Mouse (Mus musculus): ENCODE data around the gene Gm4756. TPM values are rescaled to one million over a fixed set of nuclear protein-coding genes. Genes with fewer than 3 reads are reported as not detected.

The Gm4756 gene
- polyA plus RNA-seq, 1 experiment from 2014 or later: not detected

GRCm38 (mm10) chr12:72681919-72682318, 32.5 kb upstream of the Gm4756 start:
- Histone ChIP-seq H3K4me2 (ENCODE audit: low read depth, low read length) (no peak overlapping the region), H3K36me3 (ENCODE audit: control insufficient read depth, insufficient read depth) (no peaks in the 10 kb centered on the region), H3K27ac (ENCODE audit: low read length) (no peak overlapping the region), H3K27me3 (ENCODE audit: control insufficient read depth, insufficient read depth, low read length) (no peaks in the 10 kb centered on the region), H3K4me3 (ENCODE audit: low read length) (no peak overlapping the region), H3K4me1 (ENCODE audit: control insufficient read depth, insufficient read depth, low read length) (peaks cover 11% of the 10 kb centered on the region), H3K9me3 (replicated peaks; ENCODE audit: control insufficient read depth, low read length) (no peaks in the 10 kb centered on the region), H3K9ac (ENCODE audit: low read length) (no peak overlapping the region)
- 97% methylated on average over 1 of the region's 1 CpGs for WGBS
- ATAC-seq (replicated peaks; ENCODE audit: extremely low read depth, insufficient read depth, low FRiP score): no peak

GRCm38 (mm10) chr12:72679635-72680034, 30.2 kb upstream of the Gm4756 start:
- H3K9ac ChIP-seq (ENCODE audit: low read length): no peak overlapping the region
- WGBS: 71% methylated on average over 3 of the region's 3 CpGs
- no peaks in the 10 kb centered on the region for H3K9me3 ChIP-seq (replicated peaks; ENCODE audit: control insufficient read depth, low read length)

GRCm38 (mm10) chr12:72674820-72675219, 25.4 kb upstream of the Gm4756 start:
- Histone ChIP-seq H3K9ac (ENCODE audit: low read length) (no peak overlapping the region), H3K4me2 (ENCODE audit: low read depth, low read length) (no peak overlapping the region), H3K36me3 (ENCODE audit: control insufficient read depth, insufficient read depth) (no peaks in the 10 kb centered on the region), H3K4me3 (ENCODE audit: low read length) (no peak overlapping the region), H3K27me3 (ENCODE audit: control insufficient read depth, insufficient read depth, low read length) (no peaks in the 10 kb centered on the region), H3K4me1 (ENCODE audit: control insufficient read depth, insufficient read depth, low read length) (peaks cover 10% of the 10 kb centered on the region), H3K27ac (ENCODE audit: low read length) (peak overlapping the region; percentile 68), H3K9me3 (replicated peaks; ENCODE audit: control insufficient read depth, low read length) (no peaks in the 10 kb centered on the region)
- WGBS: 56% methylated on average over 2 of the region's 2 CpGs
- peak; percentile 28; the same call in 1 of the 2 replicates for ATAC-seq (replicated peaks; ENCODE audit: extremely low read depth, insufficient read depth, low FRiP score)

More at GRCm38 (mm10) chr12:72679635-72680034, 30.2 kb upstream of the Gm4756 start:
- H3K4me2 ChIP-seq (ENCODE audit: low read depth, low read length): no peak overlapping the region
- no peak for ATAC-seq (replicated peaks; ENCODE audit: extremely low read depth, insufficient read depth, low FRiP score)
- peaks cover 14% of the 10 kb centered on the region for H3K4me1 ChIP-seq (ENCODE audit: control insufficient read depth, insufficient read depth, low read length)
- no peak overlapping the region for H3K4me3 ChIP-seq (ENCODE audit: low read length)
- H3K36me3 ChIP-seq (ENCODE audit: control insufficient read depth, insufficient read depth): no peaks in the 10 kb centered on the region
- no peaks in the 10 kb centered on the region for H3K27me3 ChIP-seq (ENCODE audit: control insufficient read depth, insufficient read depth, low read length)
- no peak overlapping the region for H3K27ac ChIP-seq (ENCODE audit: low read length)

- H3K36me3 ChIP-seq (ENCODE audit: control insufficient read depth, insufficient read depth): no peaks in the 10 kb centered on the region
- no peaks in the 10 kb centered on the region for H3K27me3 ChIP-seq (ENCODE audit: control insufficient read depth, insufficient read depth, low read length)
- ATAC-seq (replicated peaks; ENCODE audit: extremely low read depth, insufficient read depth, low FRiP score): peak; percentile 76
- H3K4me3 ChIP-seq (ENCODE audit: low read length): no peak overlapping the region
- no peaks in the 10 kb centered on the region for H3K9me3 ChIP-seq (replicated peaks; ENCODE audit: control insufficient read depth, low read length)
- WGBS: 36% methylated on average over 7 of the region's 7 CpGs
- H3K4me2 ChIP-seq (ENCODE audit: low read depth, low read length): peak overlapping the region; percentile 16; the same call in 1 of the 2 replicates
- H3K9ac ChIP-seq (ENCODE audit: low read length): peak overlapping the region; percentile 7; the same call in 1 of the 2 replicates
- H3K4me1 ChIP-seq (ENCODE audit: control insufficient read depth, insufficient read depth, low read length): peaks cover 10% of the 10 kb centered on the region
- H3K27ac ChIP-seq (ENCODE audit: low read length): peak overlapping the region; percentile 68
These were observed 24.8 kb upstream of the Gm4756 start for GRCm38 (mm10) chr12:72674079-72674797.

GRCm38 (mm10) chr12:72671516-72672135, 22.2 kb upstream of the Gm4756 start:
- H3K9ac ChIP-seq (ENCODE audit: low read length): no peak overlapping the region
- no peak overlapping the region for H3K4me3 ChIP-seq (ENCODE audit: low read length)
- no peaks in the 10 kb centered on the region for H3K36me3 ChIP-seq (ENCODE audit: control insufficient read depth, insufficient read depth)
- H3K27ac ChIP-seq (ENCODE audit: low read length): no peak overlapping the region
- no peaks in the 10 kb centered on the region for H3K9me3 ChIP-seq (replicated peaks; ENCODE audit: control insufficient read depth, low read length)
- WGBS: 89% methylated on average over 6 of the region's 6 CpGs
- H3K4me2 ChIP-seq (ENCODE audit: low read depth, low read length): no peak overlapping the region
- peaks cover 14% of the 10 kb centered on the region for H3K4me1 ChIP-seq (ENCODE audit: control insufficient read depth, insufficient read depth, low read length)
- no peaks in the 10 kb centered on the region for H3K27me3 ChIP-seq (ENCODE audit: control insufficient read depth, insufficient read depth, low read length)
- ATAC-seq (replicated peaks; ENCODE audit: extremely low read depth, insufficient read depth, low FRiP score): no peak

GRCm38 (mm10) chr12:72670921-72671320, 21.5 kb upstream of the Gm4756 start:
- H3K27me3 ChIP-seq (ENCODE audit: control insufficient read depth, insufficient read depth, low read length): no peaks in the 10 kb centered on the region

GRCm38 (mm10) chr12:72667868-72668469, 18.5 kb upstream of the Gm4756 start:
- Histone ChIP-seq H3K4me2 (ENCODE audit: low read depth, low read length) (no peak overlapping the region), H3K36me3 (ENCODE audit: control insufficient read depth, insufficient read depth) (no peaks in the 10 kb centered on the region), H3K9ac (ENCODE audit: low read length) (no peak overlapping the region), H3K27ac (ENCODE audit: low read length) (no peak overlapping the region), H3K27me3 (ENCODE audit: control insufficient read depth, insufficient read depth, low read length) (no peaks in the 10 kb centered on the region), H3K9me3 (replicated peaks; ENCODE audit: control insufficient read depth, low read length) (no peaks in the 10 kb centered on the region), H3K4me3 (ENCODE audit: low read length) (no peak overlapping the region), H3K4me1 (ENCODE audit: control insufficient read depth, insufficient read depth, low read length) (peaks cover 22% of the 10 kb centered on the region)
- 53% methylated on average over 10 of the region's 10 CpGs for WGBS
- ATAC-seq (replicated peaks; ENCODE audit: extremely low read depth, insufficient read depth, low FRiP score): no peak

More at GRCm38 (mm10) chr12:72670921-72671320, 21.5 kb upstream of the Gm4756 start:
- Histone ChIP-seq H3K4me1 (ENCODE audit: control insufficient read depth, insufficient read depth, low read length) (peaks cover 19% of the 10 kb centered on the region), H3K27ac (ENCODE audit: low read length) (no peak overlapping the region), H3K4me3 (ENCODE audit: low read length) (no peak overlapping the region), H3K4me2 (ENCODE audit: low read depth, low read length) (no peak overlapping the region), H3K9me3 (replicated peaks; ENCODE audit: control insufficient read depth, low read length) (no peaks in the 10 kb centered on the region), H3K36me3 (ENCODE audit: control insufficient read depth, insufficient read depth) (no peaks in the 10 kb centered on the region), H3K9ac (ENCODE audit: low read length) (no peak overlapping the region)
- ATAC-seq (replicated peaks; ENCODE audit: extremely low read depth, insufficient read depth, low FRiP score): no peak
- 80% methylated on average over 8 of the region's 8 CpGs for WGBS

- peak overlapping the region; percentile 65 for H3K27ac ChIP-seq (ENCODE audit: low read length)
- no peak overlapping the region for H3K4me3 ChIP-seq (ENCODE audit: low read length)
- H3K36me3 ChIP-seq (ENCODE audit: control insufficient read depth, insufficient read depth): no peaks in the 10 kb centered on the region
- no peaks in the 10 kb centered on the region for H3K9me3 ChIP-seq (replicated peaks; ENCODE audit: control insufficient read depth, low read length)
- no peak overlapping the region for H3K9ac ChIP-seq (ENCODE audit: low read length)
- H3K27me3 ChIP-seq (ENCODE audit: control insufficient read depth, insufficient read depth, low read length): no peaks in the 10 kb centered on the region
- no peak overlapping the region for H3K4me2 ChIP-seq (ENCODE audit: low read depth, low read length)
- peaks cover 25% of the 10 kb centered on the region for H3K4me1 ChIP-seq (ENCODE audit: control insufficient read depth, insufficient read depth, low read length)
- ATAC-seq (replicated peaks; ENCODE audit: extremely low read depth, insufficient read depth, low FRiP score): no peak
- WGBS: 63% methylated on average over 5 of the region's 5 CpGs
These were observed 16.6 kb upstream of the Gm4756 start for GRCm38 (mm10) chr12:72666015-72666414.
